Mouse (Mus musculus) small intestine, adult 2 months (tissue): ENCODE measurements at regions not wholly inside any gene's neighbourhood (a gene's known extent, or its start where the extent isn't known, plus 50 kb on each side); places are given as distances from the start of the nearest gene placed in this dataset.

Experiments
- CTCF ChIP-seq: fragments of 200-500 bp; IDR thresholded peaks from 2 replicates; pipeline ENCODE4 v1.5.1; 2012; ENCODE audit warnings: low read depth, mild to moderate bottlenecking, control low read depth, inconsistent platforms, low read length, moderate library complexity, mixed read lengths; ENCODE audit not compliant: insufficient replicate concordance, insufficient read length; ENCODE audit errors: extremely low read depth
- POLR2A ChIP-seq: fragments of 200-500 bp; IDR thresholded peaks from 2 replicates; pipeline ENCODE4 v1.6.1; 2012; ENCODE audit warnings: low read depth, mild to moderate bottlenecking, control low read depth, inconsistent platforms, low read length, moderate library complexity

GRCm38 (mm10) chr2:178710001-178710400 lies 279.7 kb downstream of the Cdh26 start:
- TF ChIP-seq CTCF (no peak), POLR2A (no peak)
